Mouse (Mus musculus) megakaryocyte, embryonic 14.5 days (primary cell): Measurements from ENCODE around the gene Prrg2.

ENCODE experiments used
- FLI1 ChIP-seq: IDR thresholded peaks from 2 replicates; pipeline ENCODE4 v1.6.1; 2012; ENCODE audit warnings: low read length, inconsistent platforms, mixed read lengths
- GATA1 ChIP-seq: IDR thresholded peaks from 3 replicates; pipeline ENCODE4 v1.6.1; 2012; ENCODE audit warnings: mixed read lengths, low read length, inconsistent platforms, borderline replicate concordance

- no peak for TF ChIP-seq GATA1
- no peak for TF ChIP-seq FLI1
These were observed 43.0 kb upstream of the Prrg2 start for GRCm38 (mm10) chr7:45105491-45105890.
